Mouse (Mus musculus): Measurements from ENCODE around the gene Usp43.

- TF ChIP-seq POLR2A (IDR thresholded peaks at IDR 0.05; ENCODE audit: borderline replicate concordance, low read depth, low read length) (no peak), CTCF (IDR thresholded peaks at IDR 0.05; ENCODE audit: low read depth, low read length) (no peak)
Measured at GRCm38 (mm10) chr11:67926348-67927055, 4.5 kb upstream of the Usp43 start.
